Mouse (Mus musculus): ENCODE data around the gene Msrb3. TPM values are rescaled to one million over a fixed set of nuclear protein-coding genes. Genes with fewer than 3 reads are reported as not detected.

The Msrb3 gene
- total and polyA plus RNA-seq, 3 experiments = not detected

DNA sequence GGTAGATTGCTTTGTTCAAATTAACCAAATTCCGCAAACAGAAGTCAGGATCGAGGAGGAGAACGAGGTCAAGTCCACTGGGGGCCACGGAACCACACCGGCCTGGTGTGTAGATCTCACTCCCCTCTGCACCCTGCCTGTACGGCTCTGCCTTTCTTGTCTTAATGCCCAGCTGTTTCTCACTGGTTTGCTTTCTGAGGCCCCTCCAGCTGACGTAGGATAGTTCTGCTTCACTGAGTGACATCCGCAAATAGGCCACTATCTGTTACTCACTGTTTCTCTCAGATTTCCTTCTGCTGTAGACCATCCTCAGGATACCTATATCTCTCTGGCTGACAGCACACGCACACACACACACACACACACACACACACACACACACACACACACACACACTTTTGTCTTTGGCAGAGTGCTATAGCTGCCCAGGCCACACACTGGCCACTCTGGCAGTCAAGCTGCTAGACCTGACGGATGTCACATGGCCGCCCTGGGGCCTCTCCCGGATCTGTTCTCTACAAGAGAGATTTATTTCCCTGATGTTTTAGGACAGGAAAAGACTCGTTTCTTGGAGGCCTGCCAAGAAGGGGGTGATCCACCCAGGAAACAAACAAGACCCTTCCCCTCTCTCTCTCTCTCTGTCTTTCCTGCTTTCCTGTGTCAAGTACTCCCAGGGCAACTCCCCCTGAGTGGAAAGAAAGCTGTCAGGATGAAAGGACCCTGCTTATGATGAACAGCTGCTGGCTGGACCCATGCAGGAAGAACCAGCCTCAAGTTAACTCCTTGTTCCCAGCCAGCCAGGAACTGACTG lies 135.0 kb downstream of the Msrb3 start:
- no peak for TF ChIP-seq JUN (IDR thresholded peaks at IDR 0.05; ENCODE audit: insufficient read depth, low read depth, low read length)
- dilution Hi-C loops (cut with MboI; ENCODE audit: extremely low pct_ligation_motif_present, extremely low pct_unique_long_range_greater_than_20kb, low sequenced_read_pairs) (no loop called here), in situ Hi-C loops (cut with MboI; ENCODE audit: low pct_ligation_motif_present, low pct_unique_long_range_greater_than_20kb, low sequenced_read_pairs) (no loop called here)
- Histone ChIP-seq H3K27me3 (replicated peaks) (no peaks in the 10 kb centered on the region), H3K9me3 (replicated peaks; ENCODE audit: low read length) (peaks cover 70% of the 10 kb centered on the region), H3K4me2 (ENCODE audit: insufficient read depth, low read depth, poor library complexity, severe bottlenecking) (no peak overlapping the region), H3K4me3 (replicated peaks in 1 of 3; ENCODE audit: low read depth in 2 of 3, low read length in 2 of 3, poor library complexity in 1 of 3) (no peak overlapping the region), H3K9ac (ENCODE audit: insufficient read depth, low read depth) (no peak overlapping the region), H3K4me1 (ENCODE audit: control insufficient read depth in 1 of 2, insufficient read depth in 2 of 2) (no peaks in the 10 kb centered on the region), H3K27ac (ENCODE audit: insufficient read depth, low read depth) (no peak overlapping the region), H3K79me2 (replicated peaks; ENCODE audit: control insufficient read depth, extremely low read depth, insufficient read depth, poor library complexity, severe bottlenecking) (no peaks in the 10 kb centered on the region), H3K36me3 (replicated peaks in 1 of 2; ENCODE audit: control insufficient read depth in 1 of 2, insufficient read depth in 1 of 2, low read length in 1 of 2) (no peaks in the 10 kb centered on the region)
- no peak for DNase-seq (ENCODE audit: extremely low read depth)

DNA sequence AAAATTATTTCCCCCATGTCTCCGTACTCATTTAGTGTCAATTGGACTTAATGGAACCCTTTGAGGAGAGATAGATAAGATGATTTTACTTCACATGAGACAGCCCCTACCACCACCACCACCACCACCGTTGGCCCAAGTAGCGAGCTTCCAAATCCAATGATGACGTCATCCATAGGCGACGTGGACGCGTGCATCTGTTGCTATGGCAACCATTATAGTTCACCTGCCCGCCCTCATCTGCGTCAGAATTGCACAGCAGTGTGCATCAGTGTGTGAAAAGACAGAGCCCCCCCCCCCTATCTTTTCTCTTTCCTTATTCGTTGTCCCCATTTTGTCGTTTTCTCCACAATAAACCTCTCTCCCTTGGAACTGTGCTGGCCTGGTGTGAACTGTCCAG lies 135.9 kb downstream of the Msrb3 start:
- H3K4me3 ChIP-seq (replicated peaks in 1 of 3; ENCODE audit: low read depth in 2 of 3, low read length in 2 of 3, poor library complexity in 1 of 3) = no peak overlapping the region
- peaks cover 67% of the 10 kb centered on the region for H3K9me3 ChIP-seq (replicated peaks; ENCODE audit: low read length)
- H3K27ac ChIP-seq (ENCODE audit: insufficient read depth, low read depth) = no peak overlapping the region
- dilution Hi-C loops (cut with MboI; ENCODE audit: extremely low pct_ligation_motif_present, extremely low pct_unique_long_range_greater_than_20kb, low sequenced_read_pairs) = no loop called here
- in situ Hi-C loops (cut with MboI; ENCODE audit: low pct_ligation_motif_present, low pct_unique_long_range_greater_than_20kb, low sequenced_read_pairs) = no loop called here
- no peaks in the 10 kb centered on the region for H3K27me3 ChIP-seq (replicated peaks)
- no peaks in the 10 kb centered on the region for H3K4me1 ChIP-seq (ENCODE audit: control insufficient read depth in 1 of 2, insufficient read depth in 2 of 2)
- H3K36me3 ChIP-seq (replicated peaks in 1 of 2; ENCODE audit: control insufficient read depth in 1 of 2, insufficient read depth in 1 of 2, low read length in 1 of 2) = no peaks in the 10 kb centered on the region
- TF ChIP-seq MYC (IDR thresholded peaks at IDR 0.05; ENCODE audit: low read depth, low read length) (no peak), MAX (IDR thresholded peaks at IDR 0.05; ENCODE audit: low read length) (no peak), HCFC1 (IDR thresholded peaks at IDR 0.05; ENCODE audit: low read depth, low read length) (no peak), ETS1 (conservative IDR thresholded peaks at IDR 0.05; ENCODE audit: low read depth, low read length) (no peak), MAFK (IDR thresholded peaks at IDR 0.05; ENCODE audit: insufficient replicate concordance, low read length) (no peak), EP300 (IDR thresholded peaks at IDR 0.05; ENCODE audit: low read length) (no peak), PAX5 (IDR thresholded peaks at IDR 0.05; ENCODE audit: low read length) (no peak), ZKSCAN1 (IDR thresholded peaks at IDR 0.05; ENCODE audit: borderline replicate concordance, low read depth, low read length) (no peak), CTCF (conservative IDR thresholded peaks at IDR 0.05 in 1 of 2, IDR thresholded peaks at IDR 0.05 in 1 of 2; ENCODE audit: low read depth in 2 of 2, low read length in 2 of 2) (no peak), KAT2A (IDR thresholded peaks at IDR 0.05; ENCODE audit: insufficient replicate concordance, low read length) (no peak), TBP (conservative IDR thresholded peaks at IDR 0.05; ENCODE audit: low read depth, low read length) (no peak), TCF12 (IDR thresholded peaks at IDR 0.05; ENCODE audit: low read depth, low read length) (no peak), ELF1 (IDR thresholded peaks at IDR 0.05; ENCODE audit: low read depth, low read length) (no peak), ZC3H11A (IDR thresholded peaks at IDR 0.05; ENCODE audit: low read depth, low read length) (no peak), CHD2 (IDR thresholded peaks at IDR 0.05; ENCODE audit: low read length) (no peak), NELFE (IDR thresholded peaks at IDR 0.05; ENCODE audit: low read depth, low read length) (no peak), BHLHE40 (IDR thresholded peaks at IDR 0.05; ENCODE audit: low read depth, low read length) (no peak), SMC3 (IDR thresholded peaks at IDR 0.05; ENCODE audit: low read depth, low read length) (no peak)
- no peaks in the 10 kb centered on the region for H3K79me2 ChIP-seq (replicated peaks; ENCODE audit: control insufficient read depth, extremely low read depth, insufficient read depth, poor library complexity, severe bottlenecking)
- H3K4me2 ChIP-seq (ENCODE audit: insufficient read depth, low read depth, poor library complexity, severe bottlenecking) = no peak overlapping the region
- H3K9ac ChIP-seq (ENCODE audit: insufficient read depth, low read depth) = no peak overlapping the region
- no peak for DNase-seq (ENCODE audit: extremely low read depth)
